Mouse (Mus musculus): ENCODE data around the gene Agpat1. TPM values are rescaled to one million over a fixed set of nuclear protein-coding genes. Genes with fewer than 3 reads are reported as not detected.

Gene Agpat1
- total and polyA plus RNA-seq, 3 experiments, result 11.2 to 47.4 (median 44.4) TPM

GRCm38 (mm10) chr17:34646906-34647787, 43.1 kb downstream of the Agpat1 start, which contains the start of gene Atf6b:
TSS of gene Atf6b (plus strand) at chr17:34647146.
- H3K79me2 ChIP-seq (replicated peaks; ENCODE audit: control insufficient read depth, extremely low read depth, insufficient read depth, poor library complexity, severe bottlenecking), result no peaks in the 10 kb centered on the region; the same call in 1 of the 2 replicates
- dilution Hi-C loops (cut with MboI; ENCODE audit: extremely low pct_ligation_motif_present, extremely low pct_unique_long_range_greater_than_20kb, low sequenced_read_pairs), result no loop called here
- H3K9ac ChIP-seq (ENCODE audit: insufficient read depth, low read depth), result peak within 1 kb of the TSS; percentile 90
- peak within 1 kb of the TSS; percentile 86 to 94 (median 94) for H3K4me3 ChIP-seq (replicated peaks in 1 of 3; ENCODE audit: low read depth in 2 of 3, low read length in 2 of 3, poor library complexity in 1 of 3)
- H3K4me2 ChIP-seq (ENCODE audit: insufficient read depth, low read depth, poor library complexity, severe bottlenecking), result peak within 1 kb of the TSS; percentile 85
- TF ChIP-seq UBTF (IDR thresholded peaks at IDR 0.05; ENCODE audit: low read depth, low read length), result no peak
- TF ChIP-seq MYC (IDR thresholded peaks at IDR 0.05; ENCODE audit: low read depth, low read length), result peak; percentile 61; the same call in 1 of the 2 replicates
- TF ChIP-seq TBP (conservative IDR thresholded peaks at IDR 0.05; ENCODE audit: low read depth, low read length), result no peak
- TF ChIP-seq JUN (IDR thresholded peaks at IDR 0.05; ENCODE audit: insufficient read depth, low read depth, low read length), result no peak
- TF ChIP-seq SIN3A (IDR thresholded peaks at IDR 0.05; ENCODE audit: low read length), result peak; percentile 63; the same call in 1 of the 2 replicates
- TF ChIP-seq ELF1 (IDR thresholded peaks at IDR 0.05; ENCODE audit: low read depth, low read length), result peak; percentile 98
- no peak for TF ChIP-seq E2F4 (IDR thresholded peaks at IDR 0.05; ENCODE audit: insufficient replicate concordance, low read depth, low read length)
- no peak for TF ChIP-seq ZNF384 (IDR thresholded peaks at IDR 0.05; ENCODE audit: low read depth, low read length)
- TF ChIP-seq MAX (IDR thresholded peaks at IDR 0.05; ENCODE audit: low read length), result peak; percentile 98
- peak; percentile 82 for TF ChIP-seq POLR2A (IDR thresholded peaks at IDR 0.05; ENCODE audit: low read depth, low read length)
- TF ChIP-seq PAX5 (IDR thresholded peaks at IDR 0.05; ENCODE audit: low read length), result no peak
- TF ChIP-seq RCOR1 (conservative IDR thresholded peaks at IDR 0.05; ENCODE audit: low read depth, low read length), result no peak
- peak; percentile 95 for TF ChIP-seq USF2 (conservative IDR thresholded peaks at IDR 0.05; ENCODE audit: low read depth, low read length)
- peak; percentile 97 for TF ChIP-seq HCFC1 (IDR thresholded peaks at IDR 0.05; ENCODE audit: low read depth, low read length)
- peak; percentile 95; the same call in 1 of the 2 replicates for TF ChIP-seq KAT2A (IDR thresholded peaks at IDR 0.05; ENCODE audit: insufficient replicate concordance, low read length)
- no peak for TF ChIP-seq MAZ (IDR thresholded peaks at IDR 0.05; ENCODE audit: low read depth, low read length)
- peak; percentile 85 for TF ChIP-seq BHLHE40 (IDR thresholded peaks at IDR 0.05; ENCODE audit: low read depth, low read length)
- no peak; the same call in 1 of the 2 replicates for TF ChIP-seq ZMIZ1 (IDR thresholded peaks at IDR 0.05; ENCODE audit: low read depth, low read length)
- TF ChIP-seq MEF2A (IDR thresholded peaks at IDR 0.05; ENCODE audit: borderline replicate concordance, low read depth, low read length), result peak; percentile 65; the same call in 1 of the 2 replicates
- TF ChIP-seq JUND (conservative IDR thresholded peaks at IDR 0.05; ENCODE audit: low read depth, low read length), result no peak
- no peak for TF ChIP-seq ZKSCAN1 (IDR thresholded peaks at IDR 0.05; ENCODE audit: borderline replicate concordance, low read depth, low read length)
- no peak for TF ChIP-seq CHD1 (IDR thresholded peaks at IDR 0.05; ENCODE audit: low read depth, low read length)
- no peak for TF ChIP-seq CTCF (conservative IDR thresholded peaks at IDR 0.05 in 1 of 2, IDR thresholded peaks at IDR 0.05 in 1 of 2; ENCODE audit: low read depth in 2 of 2, low read length in 2 of 2)
- peak; percentile 8; the same call in 1 of the 2 replicates for TF ChIP-seq IRF4 (IDR thresholded peaks at IDR 0.05; ENCODE audit: low read depth, low read length)
- no peak for TF ChIP-seq RAD21 (IDR thresholded peaks at IDR 0.05; ENCODE audit: low read depth, low read length)
- TF ChIP-seq NRF1 (IDR thresholded peaks at IDR 0.05; ENCODE audit: low read depth, low read length), result peak; percentile 83
- no peak for TF ChIP-seq EP300 (IDR thresholded peaks at IDR 0.05; ENCODE audit: low read length)
- no peak for TF ChIP-seq ZC3H11A (IDR thresholded peaks at IDR 0.05; ENCODE audit: low read depth, low read length)
- TF ChIP-seq GABPA (IDR thresholded peaks at IDR 0.05; ENCODE audit: insufficient replicate concordance, low read depth, low read length), result peak; percentile 8; the same call in 1 of the 2 replicates
- TF ChIP-seq ETS1 (conservative IDR thresholded peaks at IDR 0.05; ENCODE audit: low read depth, low read length), result no peak
- TF ChIP-seq MXI1 (IDR thresholded peaks at IDR 0.05; ENCODE audit: low read depth, low read length), result peak; percentile 80
- TF ChIP-seq POLR2AphosphoS2 (IDR thresholded peaks at IDR 0.05; ENCODE audit: low read depth, low read length), result no peak; the same call in 1 of the 2 replicates
- no peak for TF ChIP-seq MAFK (IDR thresholded peaks at IDR 0.05; ENCODE audit: insufficient replicate concordance, low read length)
- no peak for TF ChIP-seq SMC3 (IDR thresholded peaks at IDR 0.05; ENCODE audit: low read depth, low read length)
- TF ChIP-seq USF1 (IDR thresholded peaks at IDR 0.05; ENCODE audit: low read depth, low read length), result peak; percentile 96
- TF ChIP-seq NELFE (IDR thresholded peaks at IDR 0.05; ENCODE audit: low read depth, low read length), result peak; percentile 31; the same call in 1 of the 2 replicates
- peak; percentile 85; the same call in 1 of the 2 replicates for TF ChIP-seq CHD2 (IDR thresholded peaks at IDR 0.05; ENCODE audit: low read length)
- TF ChIP-seq TCF12 (IDR thresholded peaks at IDR 0.05; ENCODE audit: low read depth, low read length), result peak; percentile 46; the same call in 1 of the 2 replicates
- H3K9me3 ChIP-seq (replicated peaks; ENCODE audit: low read length), result no peaks in the 10 kb centered on the region
- in situ Hi-C loops (cut with MboI; ENCODE audit: low pct_ligation_motif_present, low pct_unique_long_range_greater_than_20kb, low sequenced_read_pairs), result no loop called here
- H3K27me3 ChIP-seq (replicated peaks), result peaks cover 19% of the 10 kb centered on the region
- peaks cover 27 to 47% of the 10 kb centered on the region in 2 experiments for H3K36me3 ChIP-seq (replicated peaks in 1 of 2; ENCODE audit: control insufficient read depth in 1 of 2, insufficient read depth in 1 of 2, low read length in 1 of 2)
- peak; percentile 98 for DNase-seq (ENCODE audit: extremely low read depth)
- peak within 1 kb of the TSS; percentile 42; the same call in 1 of the 2 replicates for H3K27ac ChIP-seq (ENCODE audit: insufficient read depth, low read depth)
- peaks cover 16 to 45% of the 10 kb centered on the region in 2 experiments for H3K4me1 ChIP-seq (ENCODE audit: control insufficient read depth in 1 of 2, insufficient read depth in 2 of 2)
